Mouse (Mus musculus) heart, postnatal 0 days (tissue): ENCODE measurements around the gene Osbpl6.

Experiments used
- CTCF ChIP-seq: IDR thresholded peaks from 2 replicates; pipeline ENCODE4 v1.5.1; 2016; ENCODE audit warnings: antibody characterized with exemption, control low read depth, low read depth
- EP300 ChIP-seq: IDR thresholded peaks from 2 replicates; pipeline ENCODE4 v1.6.1; 2016; ENCODE audit warnings: antibody characterized with exemption, low read depth

GRCm38 (mm10) chr2:76517471-76517870 is 111.2 kb downstream of the Osbpl6 start:
- TF ChIP-seq CTCF (no peak), EP300 (no peak)
